Mouse (Mus musculus) CH12.LX (cell line): ENCODE results near the gene Irgm2. TPM values are rescaled to one million over a fixed set of nuclear protein-coding genes. Genes with fewer than 3 reads are reported as not detected.

Experiments used
- DNase-seq: peaks from one replicate; pipeline ENCODE4 v3.0.0-alpha.2; 2013; ENCODE audit errors: extremely low read depth
- H3K27ac ChIP-seq: 2 replicates; pipeline ENCODE4 v1.5.1; 2012; ENCODE audit warnings: low read depth, mild to moderate bottlenecking, control low read depth, moderate library complexity; ENCODE audit not compliant: insufficient read depth
- H3K27me3 ChIP-seq: replicated peaks from 2 replicates; pipeline ENCODE3; 2012; ENCODE audit warnings: inconsistent platforms
- H3K36me3 ChIP-seq, 2 experiments: replicated peaks in 1 of 2; 2 replicates each; pipeline versions ENCODE3 to v1.6.1; 2012; ENCODE audit warnings: inconsistent platforms in 1 of 2, low read length in 1 of 2, mild to moderate bottlenecking in 1 of 2, mixed read lengths in 1 of 2, moderate library complexity in 1 of 2; ENCODE audit not compliant: control insufficient read depth in 1 of 2, insufficient read depth in 1 of 2
- H3K4me1 ChIP-seq, 2 experiments: 2 replicates each; pipeline ENCODE4 v1.6.1; 2012; ENCODE audit warnings: inconsistent platforms in 1 of 2, moderate library complexity in 1 of 2; ENCODE audit not compliant: insufficient read depth in 2 of 2, control insufficient read depth in 1 of 2
- H3K4me2 ChIP-seq: 2 replicates; pipeline ENCODE4 v1.6.1; 2012; ENCODE audit warnings: low read depth, mild to moderate bottlenecking, control low read depth; ENCODE audit not compliant: poor library complexity, insufficient read depth, severe bottlenecking
- H3K4me3 ChIP-seq, 3 experiments: fragments of 150-350 bp in 1 of 3; sonication (generic) in 1 of 3; replicated peaks in 1 of 3; 2 replicates each; pipeline versions ENCODE3 to v1.5.1; 2011 to 2012; ENCODE audit warnings: low read depth in 2 of 3, low read length in 2 of 3, mild to moderate bottlenecking in 2 of 3, moderate library complexity in 2 of 3, control low read depth in 1 of 3, improper control_type of control experiment in 1 of 3, inconsistent platforms in 1 of 3, mixed read lengths in 1 of 3; ENCODE audit not compliant: poor library complexity in 1 of 3
- H3K79me2 ChIP-seq: replicated peaks from 2 replicates; pipeline ENCODE4 v1.6.1; 2012; ENCODE audit warnings: mild to moderate bottlenecking, moderate library complexity; ENCODE audit not compliant: control insufficient read depth, poor library complexity, insufficient read depth, severe bottlenecking; ENCODE audit errors: extremely low read depth
- H3K9ac ChIP-seq: 2 replicates; pipeline ENCODE4 v1.6.1; 2012; ENCODE audit warnings: low read depth, mild to moderate bottlenecking, control low read depth, moderate library complexity; ENCODE audit not compliant: insufficient read depth
- H3K9me3 ChIP-seq: replicated peaks from 2 replicates; pipeline ENCODE3; 2012; ENCODE audit warnings: low read length, inconsistent platforms, mixed read lengths
- BHLHE40 ChIP-seq: IDR thresholded peaks from 2 replicates; pipeline ENCODE4 v1.6.1; 2011; ENCODE audit warnings: mild to moderate bottlenecking, low read depth, low read length, improper control_type of control experiment
- E2F4 ChIP-seq: IDR thresholded peaks from 2 replicates; pipeline ENCODE4 v1.6.1; 2011; ENCODE audit warnings: low read depth, low read length, improper control_type of control experiment; ENCODE audit not compliant: insufficient replicate concordance
- GABPA ChIP-seq: IDR thresholded peaks from 2 replicates; pipeline ENCODE4 v1.6.1; 2012; ENCODE audit warnings: low read depth, low read length, improper control_type of control experiment, inconsistent platforms; ENCODE audit not compliant: insufficient replicate concordance
- IRF4 ChIP-seq: IDR thresholded peaks from 2 replicates; pipeline ENCODE4 v1.6.1; 2014; ENCODE audit warnings: low read depth, mild to moderate bottlenecking, inconsistent platforms, low read length, improper control_type of control experiment
- KAT2A ChIP-seq: IDR thresholded peaks from 2 replicates; pipeline ENCODE4 v1.6.1; 2012; ENCODE audit warnings: low read length, improper control_type of control experiment, inconsistent platforms; ENCODE audit not compliant: insufficient replicate concordance
- MAX ChIP-seq: IDR thresholded peaks from 2 replicates; pipeline ENCODE4 v1.6.1; 2011; ENCODE audit warnings: low read length, improper control_type of control experiment
- MAZ ChIP-seq: IDR thresholded peaks from 2 replicates; pipeline ENCODE4 v1.6.1; 2012; ENCODE audit warnings: low read depth, mild to moderate bottlenecking, inconsistent platforms, low read length, improper control_type of control experiment, moderate library complexity
- MYC ChIP-seq: IDR thresholded peaks from 2 replicates; pipeline ENCODE4 v1.6.1; 2011; ENCODE audit warnings: low read depth, mild to moderate bottlenecking, improper control_type of control experiment, low read length
- PAX5 ChIP-seq: IDR thresholded peaks from 2 replicates; pipeline ENCODE4 v1.6.1; 2012; ENCODE audit warnings: low read length, inconsistent platforms, mixed read lengths
- USF1 ChIP-seq: IDR thresholded peaks from 2 replicates; pipeline ENCODE4 v1.6.1; 2014; ENCODE audit warnings: low read depth, mild to moderate bottlenecking, inconsistent platforms, low read length, improper control_type of control experiment
- USF2 ChIP-seq: conservative IDR thresholded peaks from 2 replicates; pipeline ENCODE4 v1.6.1; 2011; ENCODE audit warnings: low read depth, low read length, improper control_type of control experiment
- dilution Hi-C: fragments of 300-500 bp; cut with MboI; formaldehyde crosslinking; loops from 2 replicates; pipeline ENCODE4 v1.14.3; 2020; ENCODE audit warnings: low sequenced_read_pairs; ENCODE audit not compliant: extremely low pct_unique_long_range_greater_than_20kb, extremely low pct_ligation_motif_present
- in situ Hi-C: fragments of 300-500 bp; cut with MboI; formaldehyde crosslinking; loops from 3 replicates; pipeline ENCODE4 v1.14.3; 2019; ENCODE audit warnings: low sequenced_read_pairs, low pct_ligation_motif_present, low pct_unique_long_range_greater_than_20kb, mixed read lengths
- polyA plus RNA-seq: library from polyadenylated mRNA; unstranded; fragments of >175 nt; gene quantifications from 2 replicates; pipeline ENCODE4 v1.2.1, GENCODE M21; 2012; ENCODE audit warnings: low read depth; ENCODE audit not compliant: insufficient read length
- total RNA-seq, 2 experiments: library from RNA; depleted of rRNA; stranded (reverse); fragments of 300-350 nt in 1 of 2; fragments of >200 nt in 1 of 2; gene quantifications; 2 replicates each; pipeline ENCODE4 v1.2.3; 2012 to 2014

Gene Irgm2
- total and polyA plus RNA-seq, 3 experiments: 4.3 to 5.2 (median 4.7) TPM

- H3K4me2 ChIP-seq: no peak overlapping the region
- dilution Hi-C loops: no loop called here
- no peak overlapping the region for H3K4me3 ChIP-seq
- no peaks in the 10 kb centered on the region for H3K79me2 ChIP-seq
- no peaks in the 10 kb centered on the region for H3K4me1 ChIP-seq
- no peaks in the 10 kb centered on the region for H3K36me3 ChIP-seq
- peaks cover 68% of the 10 kb centered on the region for H3K27me3 ChIP-seq
- no peak for TF ChIP-seq BHLHE40
- H3K27ac ChIP-seq: no peak overlapping the region
- in situ Hi-C loops: no loop called here
- no peak for DNase-seq
- H3K9ac ChIP-seq: no peak overlapping the region
- H3K9me3 ChIP-seq: peaks cover 22% of the 10 kb centered on the region
Measured at GRCm38 (mm10) chr11:58249203-58249981, 50.0 kb downstream of the Irgm2 start.

GRCm38 (mm10) chr11:58250550-58250949, 51.1 kb downstream of the Irgm2 start:
- no peak overlapping the region for H3K4me2 ChIP-seq
- dilution Hi-C loops: no loop called here
- peaks cover 69% of the 10 kb centered on the region for H3K27me3 ChIP-seq
- DNase-seq: no peak
- H3K79me2 ChIP-seq: no peaks in the 10 kb centered on the region
- no peaks in the 10 kb centered on the region for H3K4me1 ChIP-seq
- no peak overlapping the region for H3K9ac ChIP-seq
- no peak overlapping the region for H3K4me3 ChIP-seq
- H3K36me3 ChIP-seq: no peaks in the 10 kb centered on the region
- in situ Hi-C loops: no loop called here
- TF ChIP-seq GABPA: no peak
- TF ChIP-seq MYC: no peak
- TF ChIP-seq USF1: no peak
- TF ChIP-seq IRF4: no peak
- TF ChIP-seq MAZ: no peak
- no peak for TF ChIP-seq KAT2A
- TF ChIP-seq PAX5: no peak
- TF ChIP-seq BHLHE40: no peak
- TF ChIP-seq E2F4: no peak
- TF ChIP-seq USF2: no peak
- H3K27ac ChIP-seq: no peak overlapping the region
- H3K9me3 ChIP-seq: peaks cover 21% of the 10 kb centered on the region

GRCm38 (mm10) chr11:58254411-58254810, 55.0 kb downstream of the Irgm2 start:
- in situ Hi-C loops (no loop called here), dilution Hi-C loops (no loop called here)
- Histone ChIP-seq H3K27me3 (peaks cover 63% of the 10 kb centered on the region), H3K27ac (no peak overlapping the region), H3K9me3 (peaks cover 3% of the 10 kb centered on the region), H3K79me2 (no peaks in the 10 kb centered on the region), H3K4me2 (no peak overlapping the region), H3K4me1 (no peaks in the 10 kb centered on the region), H3K4me3 (no peak overlapping the region), H3K9ac (no peak overlapping the region), H3K36me3 (no peaks in the 10 kb centered on the region)
- no peak for DNase-seq
- TF ChIP-seq MAX: no peak
